Mouse (Mus musculus) right cerebral cortex, adult 2 months (tissue): Measurements from ENCODE around the gene Nfe2l1.

Source experiments
- DNase-seq, 2 experiments: peaks; one replicate each; pipeline ENCODE4 v3.0.0; 2021 to 2022; ENCODE audit warnings: low spot score in 2 of 2

The Nfe2l1 gene

GRCm38 (mm10) chr11:96847240-96847639 is 17.5 kb upstream of the Nfe2l1 start:
- DNase-seq = no peak

- no peak for DNase-seq
These were observed 13.9 kb upstream of the Nfe2l1 start for GRCm38 (mm10) chr11:96843627-96844026.

- DNase-seq = peak; percentile 71 to 72
These were observed 10.5 kb upstream of the Nfe2l1 start for GRCm38 (mm10) chr11:96840290-96840689.

GRCm38 (mm10) chr11:96839877-96840276 is 10.1 kb upstream of the Nfe2l1 start:
- DNase-seq = no peak

- no peak for DNase-seq
These were observed 9.7 kb upstream of the Nfe2l1 start for GRCm38 (mm10) chr11:96839428-96839827.

GRCm38 (mm10) chr11:96838341-96838740 is 8.6 kb upstream of the Nfe2l1 start:
- no peak for DNase-seq

GRCm38 (mm10) chr11:96837298-96837697 is 7.5 kb upstream of the Nfe2l1 start:
- no peak for DNase-seq

- no peak for DNase-seq
These were observed 4.4 kb upstream of the Nfe2l1 start for GRCm38 (mm10) chr11:96834127-96834526.

- DNase-seq = no peak
These were observed 3.2 kb upstream of the Nfe2l1 start for GRCm38 (mm10) chr11:96832973-96833372.

GRCm38 (mm10) chr11:96832541-96832940 is 2.8 kb upstream of the Nfe2l1 start:
- no peak for DNase-seq

GRCm38 (mm10) chr11:96831516-96831915 is 1.7 kb upstream of the Nfe2l1 start:
- no peak for DNase-seq

GRCm38 (mm10) chr11:96830539-96831216 is 910 bp upstream of the Nfe2l1 start:
- no peak for DNase-seq

GRCm38 (mm10) chr11:96829403-96829812 is 360 bp downstream of the Nfe2l1 start:
- peak in 1 of 2 experiments; percentile 52 for DNase-seq

GRCm38 (mm10) chr11:96828881-96829280 is 887 bp downstream of the Nfe2l1 start:
- no peak for DNase-seq

GRCm38 (mm10) chr11:96827917-96828316 is 1.9 kb downstream of the Nfe2l1 start:
- DNase-seq = no peak

- no peak for DNase-seq
These were observed 2.6 kb downstream of the Nfe2l1 start for GRCm38 (mm10) chr11:96827062-96827581.

GRCm38 (mm10) chr11:96826481-96826880 is 3.3 kb downstream of the Nfe2l1 start:
- no peak for DNase-seq

GRCm38 (mm10) chr11:96824783-96825495 is 4.8 kb downstream of the Nfe2l1 start:
- DNase-seq = no peak

- DNase-seq = peak; percentile 87 to 88
These were observed 5.6 kb downstream of the Nfe2l1 start for GRCm38 (mm10) chr11:96823880-96824782.

GRCm38 (mm10) chr11:96823471-96823837 is 6.3 kb downstream of the Nfe2l1 start:
- DNase-seq = no peak

GRCm38 (mm10) chr11:96822675-96823470 is 6.9 kb downstream of the Nfe2l1 start:
- DNase-seq = no peak
